In genomic region chr11:102697338-102698017, GRCm38 (mm10) we compare ENCODE assay signal across 8 mouse cellular contexts. TPM values are rescaled to one million over a fixed set of nuclear protein-coding genes. Genes with fewer than 3 reads are reported as not detected.
DNase-seq lines count a peak whose midpoint lies in the region; ATAC-seq and TF ChIP-seq lines count a peak whose summit lies in the region.

Gene Ccdc43, minus strand, starts transcription at chr11:102697782.

- peak within 1 kb of the TSS; percentile 85 for H3K9ac ChIP-seq in hindbrain, embryonic 12.5 days
- peak within 1 kb of the TSS; percentile 64 for H3K9ac ChIP-seq in lung, postnatal 0 days (replicated peaks; ENCODE audit: low read depth)

- TF ChIP-seq EP300 in lung, postnatal 0 days (IDR thresholded peaks at IDR 0.05) = no peak

- peak within 1 kb of the TSS; percentile 77 for H3K4me2 ChIP-seq in hindbrain, embryonic 12.5 days (replicated peaks)
- peak within 1 kb of the TSS; percentile 68 for H3K4me2 ChIP-seq in lung, postnatal 0 days (replicated peaks; ENCODE audit: low read depth, low read length)

- H3K36me3 ChIP-seq in hindbrain, embryonic 12.5 days = peaks cover 3% of the 10 kb centered on the region; the same call in 1 of the 2 replicates
- H3K36me3 ChIP-seq in lung, postnatal 0 days (ENCODE audit: insufficient read depth, low read length) = no peaks in the 10 kb centered on the region

- no peak for TF ChIP-seq CTCF in lung, postnatal 0 days (IDR thresholded peaks at IDR 0.05)

- H3K4me3 ChIP-seq in hindbrain, embryonic 12.5 days = peak within 1 kb of the TSS; percentile 78
- peak within 1 kb of the TSS; percentile 69 for H3K4me3 ChIP-seq in lung, postnatal 0 days (ENCODE audit: low read depth, low read length)

- H3K27me3 ChIP-seq in hindbrain, embryonic 12.5 days = no peaks in the 10 kb centered on the region
- H3K27me3 ChIP-seq in lung, postnatal 0 days (replicated peaks; ENCODE audit: insufficient read depth, low read length) = no peaks in the 10 kb centered on the region

- ATAC-seq in hindbrain, embryonic 12.5 days (ENCODE audit: low FRiP score) = peak; percentile 95
- peak; percentile 99 for ATAC-seq in lung, postnatal 0 days

- peak; percentile 90 for DNase-seq in NIH3T3 (ENCODE audit: low read depth)
- peak; percentile 89 to 92 for DNase-seq in cerebellum, postnatal 10 days
- DNase-seq in frontal cortex, postnatal 10 days (ENCODE audit: low spot score in 2 of 2) = peak; percentile 65 to 81
- peak; percentile 84 to 90 for DNase-seq in layer of hippocampus, postnatal 10 days (ENCODE audit: low spot score in 2 of 2)
- DNase-seq in lung, postnatal 0 days (ENCODE audit: low spot score) = peak; percentile 86
- peak; percentile 92 for DNase-seq in ovary, postnatal 10 days (ENCODE audit: low spot score)
- DNase-seq in thymus, postnatal 0 days (ENCODE audit: low spot score) = peak; percentile 81

- no peaks in the 10 kb centered on the region for H3K9me3 ChIP-seq in hindbrain, embryonic 12.5 days (replicated peaks)
- no peaks in the 10 kb centered on the region for H3K9me3 ChIP-seq in lung, postnatal 0 days (ENCODE audit: low read length)

- H3K27ac ChIP-seq in hindbrain, embryonic 12.5 days = peak within 1 kb of the TSS; percentile 68
- H3K27ac ChIP-seq in lung, postnatal 0 days (ENCODE audit: low read length) = 0 out of 2 replicates have a peak within 1 kb of the TSS, but pooled peaks have one; percentile 16

- peaks cover 17% of the 10 kb centered on the region for H3K4me1 ChIP-seq in hindbrain, embryonic 12.5 days
- peaks cover 4% of the 10 kb centered on the region; the same call in 1 of the 2 replicates for H3K4me1 ChIP-seq in lung, postnatal 0 days (ENCODE audit: insufficient read depth, low read depth, low read length)

- under 1% methylated on average over 49 of the region's 49 CpGs for WGBS in hindbrain, embryonic 12.5 days
- 0% methylated on average over 49 of the region's 49 CpGs for WGBS in lung, postnatal 0 days

RNA-seq across cellular contexts. Expression of gene Ccdc43, which starts in this region (rescaled TPM):
- polyA plus RNA-seq in hindbrain, embryonic 12.5 days (2016; fragmentation: Nextera tagmentation; extraction: Ambion mirVana) = 44.0 and 48.0 TPM in 2 replicates
- total RNA-seq in layer of hippocampus, postnatal 10 days (2021) = 10 to 100 TPM; 28.3 to 36.1 TPM
- 20.4 and 22.8 TPM in 2 replicates for polyA plus RNA-seq in lung, postnatal 0 days (2015; fragmentation: Nextera tagmentation; extraction: Ambion mirVana)
- 37.1 and 38.5 TPM in 2 replicates for polyA plus RNA-seq in thymus, postnatal 0 days (2015; fragmentation: Nextera tagmentation; extraction: Ambion mirVana)

Comparison
In these comparisons a context has a peak if more than half of its experiments do, and no peak if none do; other contexts are left out.
1. Peak in every context shown above with its lines: DNase-seq, ATAC-seq, H3K4me3 ChIP-seq and H3K27ac ChIP-seq.